Mouse (Mus musculus) T-helper 1 cell (primary cell): ENCODE results near the gene Poc1a.

Experiments
- in situ Hi-C: fragments of 300-600 bp; cut with MboI, MseI; formaldehyde crosslinking; loops from one replicate; pipeline ENCODE4 v1.15.1; 2025; ENCODE audit warnings: high pct_unique_total_duplicates

Gene Poc1a

DNA sequence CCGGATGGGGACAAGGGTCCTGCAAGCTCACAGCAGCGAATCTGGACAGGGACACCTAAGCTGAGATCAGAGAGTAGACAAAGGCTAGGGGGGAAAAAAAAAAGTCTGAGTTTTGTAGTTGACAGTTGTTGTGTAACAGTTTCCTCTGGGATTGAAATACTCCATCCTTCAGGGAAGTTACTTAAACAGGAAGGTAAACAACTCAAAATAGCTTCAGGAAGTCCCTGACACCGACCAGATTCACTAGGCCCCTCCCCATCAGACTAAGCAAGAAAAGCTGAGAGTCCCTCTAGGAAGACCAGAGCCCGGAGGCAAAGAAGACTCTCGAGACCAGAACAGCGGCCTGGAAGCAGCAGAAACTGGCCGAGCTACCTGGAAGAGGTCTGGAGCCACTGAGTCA is 84.5 kb downstream of the Poc1a start:
- in situ Hi-C loops = loop anchor here (10.0 kb wide), 1 partner anchor 1231 kb away; the partner anchor contains the start of gene Nudt16

DNA sequence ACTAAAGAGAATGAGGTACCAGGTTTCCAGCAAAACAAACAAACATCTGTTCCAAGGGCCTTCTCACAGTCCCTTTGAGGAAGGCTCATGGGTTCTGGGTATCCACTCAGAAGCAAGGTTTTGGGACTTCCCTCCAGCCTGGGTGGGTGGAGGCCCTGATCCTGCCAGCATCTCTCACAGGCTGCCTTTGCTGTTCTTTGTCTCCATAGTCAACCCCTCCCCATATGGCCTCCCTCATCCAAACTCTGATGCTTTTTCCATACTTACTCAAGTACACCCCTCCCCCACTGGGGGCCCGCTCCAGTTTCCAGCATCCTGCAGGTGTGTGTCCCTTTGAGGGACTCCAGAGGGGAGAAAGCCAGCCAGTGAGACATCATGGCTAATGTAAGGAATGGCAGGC is 85.3 kb downstream of the Poc1a start:
- in situ Hi-C loops = loop anchor here (10.0 kb wide), 1 partner anchor 1231 kb away; the partner anchor contains the start of gene Nudt16

DNA sequence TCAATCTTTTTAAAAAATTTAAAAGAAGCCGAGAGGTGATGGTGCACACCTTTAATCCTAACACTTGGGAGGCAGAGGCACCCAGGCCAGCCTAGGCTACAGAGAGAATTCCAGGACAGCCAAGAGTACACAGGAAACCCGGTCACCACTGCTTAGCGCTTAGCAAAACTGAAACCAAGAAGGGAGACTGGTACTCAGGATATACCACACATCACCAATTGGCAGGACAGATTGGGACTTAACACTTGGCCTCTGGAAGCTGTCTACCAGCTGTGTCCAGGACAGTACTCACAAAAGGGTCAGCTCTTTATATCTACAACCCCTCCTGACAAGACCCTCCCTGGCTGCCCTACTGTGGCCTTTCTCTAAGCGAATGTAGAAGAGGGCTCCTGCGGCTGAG is 86.1 kb downstream of the Poc1a start:
- in situ Hi-C loops = loop anchor here (10.0 kb wide), 1 partner anchor 1232 kb away; the partner anchor contains the start of gene Nudt16

DNA sequence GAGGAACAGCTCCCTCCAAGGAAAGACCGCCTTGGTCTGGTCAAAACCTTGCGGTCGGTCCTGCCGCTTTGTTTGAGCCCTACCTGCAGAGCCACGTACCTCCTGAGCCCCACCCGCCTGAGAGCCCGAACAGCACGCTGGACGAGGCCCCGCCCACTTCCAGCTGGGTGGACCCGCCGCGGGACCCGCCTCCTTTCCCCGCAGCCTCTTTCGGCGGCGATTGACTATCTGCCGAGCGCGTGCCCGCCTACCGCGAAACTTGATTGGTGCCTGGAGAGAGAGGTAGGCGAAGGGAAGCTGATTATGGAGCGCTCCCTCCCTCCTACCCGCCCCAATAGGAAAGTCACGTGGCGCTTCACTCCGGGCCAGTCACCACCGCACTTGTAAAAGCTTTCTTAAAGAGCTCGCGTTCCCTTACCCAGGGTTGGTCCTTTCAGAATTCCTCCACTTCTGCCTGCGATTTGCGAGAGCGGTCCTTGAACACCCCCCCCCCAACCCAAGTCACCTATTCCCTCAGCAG is 86.8 kb downstream of the Poc1a start:
- in situ Hi-C loops = loop anchor here (10.0 kb wide), 1 partner anchor 1233 kb away; the partner anchor contains the start of gene Nudt16

DNA sequence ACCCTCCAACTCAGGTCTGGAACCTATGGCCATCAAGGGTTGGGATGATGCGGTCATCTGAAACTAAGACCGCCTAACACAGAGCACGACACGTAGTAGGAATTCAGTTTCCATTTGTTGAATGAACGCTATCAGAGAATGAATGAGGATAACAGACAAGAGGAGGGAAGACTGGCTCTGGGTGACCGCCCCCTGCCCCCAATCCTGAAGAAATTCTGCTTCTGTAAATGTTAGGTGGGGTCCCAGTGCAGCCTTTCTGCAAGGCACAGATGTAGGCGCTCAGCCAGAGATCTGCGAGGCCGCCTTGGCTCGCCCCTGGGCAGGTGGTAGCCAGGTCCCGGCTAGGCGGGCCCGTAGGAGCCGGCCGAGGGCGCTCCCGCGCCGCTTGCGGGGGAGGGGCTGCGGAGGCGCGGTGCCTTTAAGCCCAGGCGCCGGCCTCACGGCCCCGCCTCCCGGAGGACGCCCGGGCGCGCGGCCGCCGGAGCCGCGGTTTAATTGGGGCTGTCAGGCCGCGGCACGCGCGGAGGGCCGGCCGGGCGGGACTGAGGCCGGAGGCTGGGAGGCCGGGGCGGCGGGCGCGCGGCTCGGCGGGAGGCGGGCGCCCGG is 87.4 kb downstream of the Poc1a start, which contains the start of gene Dusp7:
Dusp7 (plus strand) TSS at position 521 of the 606 bp plus-strand sequence.
- in situ Hi-C loops = loop anchor here (10.0 kb wide), 1 partner anchor 1233 kb away; the partner anchor contains the start of gene Nudt16

DNA sequence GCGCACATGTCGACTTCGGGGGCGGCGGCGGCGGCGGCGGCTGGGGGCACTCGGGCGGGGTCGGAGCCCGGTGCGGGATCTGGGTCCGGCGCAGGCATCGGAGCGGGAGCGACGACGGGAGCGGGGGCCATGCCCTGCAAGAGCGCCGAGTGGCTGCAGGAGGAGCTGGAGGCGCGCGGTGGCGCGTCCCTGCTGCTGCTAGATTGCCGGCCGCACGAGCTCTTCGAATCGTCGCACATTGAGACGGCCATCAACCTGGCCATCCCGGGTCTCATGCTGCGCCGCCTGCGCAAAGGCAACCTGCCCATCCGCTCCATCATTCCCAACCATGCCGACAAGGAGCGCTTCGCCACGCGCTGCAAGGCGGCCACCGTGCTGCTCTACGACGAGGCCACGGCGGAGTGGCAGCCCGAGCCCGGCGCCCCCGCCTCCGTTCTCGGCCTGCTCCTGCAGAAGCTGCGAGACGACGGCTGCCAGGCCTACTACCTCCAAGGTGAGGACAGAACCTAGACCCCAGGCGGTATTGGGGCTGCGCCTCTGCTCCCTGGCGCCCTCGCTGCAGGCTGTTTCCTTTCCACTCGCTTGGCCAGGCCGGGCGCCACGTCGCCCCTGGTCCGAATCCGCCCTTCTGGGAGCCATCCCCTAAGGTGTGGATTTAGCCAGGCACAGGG is 88.1 kb downstream of the Poc1a start:
- in situ Hi-C loops = loop anchor here (10.0 kb wide), 1 partner anchor 1234 kb away; the partner anchor contains the start of gene Nudt16

DNA sequence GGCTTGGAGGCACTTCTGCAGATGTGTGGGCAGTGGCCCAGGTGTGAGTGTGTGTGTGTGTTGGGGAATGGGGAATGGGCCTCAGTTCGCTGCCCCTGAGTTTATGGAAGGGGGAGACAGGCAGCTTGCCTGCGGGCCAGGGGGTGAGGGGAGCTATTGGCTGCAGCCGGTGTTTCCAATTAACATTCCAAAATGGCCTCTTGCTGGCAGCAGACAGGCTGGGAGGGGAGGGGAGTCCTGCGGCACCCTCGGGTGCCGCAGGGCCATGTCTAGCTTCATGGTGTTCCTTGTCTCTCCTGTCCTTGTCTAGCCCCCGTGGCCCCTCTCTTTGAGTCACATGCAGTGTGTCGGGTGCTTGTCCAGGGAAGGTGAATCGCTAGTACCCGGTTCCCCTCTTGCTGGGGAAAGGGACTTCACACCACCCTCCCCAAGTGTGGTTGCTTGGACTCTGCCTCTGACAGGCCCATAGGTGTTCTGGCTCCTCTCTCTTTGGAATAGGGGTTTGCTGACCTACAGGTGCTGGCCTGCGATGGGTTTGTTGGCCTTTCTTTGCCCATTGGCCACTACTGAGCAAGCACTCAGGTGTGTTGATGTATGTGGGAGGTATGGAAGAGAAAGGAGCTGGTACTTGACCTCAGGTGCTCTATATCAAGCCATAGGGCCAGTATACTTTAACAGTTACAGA is 89.1 kb downstream of the Poc1a start:
- in situ Hi-C loops = loop anchor here (10.0 kb wide), 1 partner anchor 1235 kb away; the partner anchor contains the start of gene Nudt16

DNA sequence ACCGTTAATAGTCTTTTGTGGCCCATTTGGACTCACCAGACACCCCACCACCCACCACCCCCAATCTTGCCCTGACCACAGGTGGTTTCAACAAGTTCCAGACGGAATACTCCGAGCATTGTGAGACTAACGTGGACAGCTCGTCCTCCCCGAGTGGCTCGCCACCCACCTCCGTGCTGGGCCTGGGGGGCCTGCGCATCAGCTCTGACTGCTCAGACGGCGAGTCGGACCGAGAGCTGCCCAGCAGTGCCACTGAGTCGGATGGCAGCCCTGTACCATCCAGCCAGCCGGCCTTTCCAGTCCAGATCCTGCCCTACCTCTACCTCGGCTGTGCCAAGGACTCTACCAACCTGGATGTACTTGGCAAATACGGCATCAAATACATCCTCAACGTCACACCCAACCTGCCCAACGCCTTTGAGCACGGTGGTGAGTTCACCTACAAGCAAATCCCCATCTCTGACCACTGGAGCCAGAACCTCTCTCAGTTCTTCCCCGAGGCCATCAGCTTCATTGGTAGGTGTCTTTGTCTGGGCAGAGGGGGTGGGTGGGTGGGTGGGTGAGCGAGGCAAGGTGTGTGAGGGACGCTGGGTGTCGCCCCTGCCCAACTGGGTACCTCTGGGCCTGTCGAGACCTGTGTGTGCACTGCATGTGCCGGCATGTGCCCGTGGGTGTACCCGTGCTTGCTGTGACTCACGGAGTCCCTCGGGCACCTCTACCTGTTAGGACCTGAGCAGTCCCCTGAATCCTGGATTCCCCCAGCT is 89.9 kb downstream of the Poc1a start:
- in situ Hi-C loops = no loop called here

DNA sequence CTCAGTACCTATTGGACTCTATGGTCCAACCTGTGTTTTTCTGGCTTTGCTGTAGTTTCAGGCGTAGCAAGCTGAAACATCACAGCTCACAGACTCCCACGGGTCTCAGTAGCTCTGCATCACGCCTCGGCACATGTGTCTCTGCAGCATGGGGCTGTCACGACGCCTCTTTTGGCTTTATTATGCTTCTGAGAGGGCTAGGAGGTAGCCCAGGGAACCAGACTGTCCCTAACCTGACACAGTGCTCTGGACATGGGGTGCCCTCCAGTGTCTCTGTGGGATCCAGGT is 90.5 kb downstream of the Poc1a start:
- in situ Hi-C loops = no loop called here

DNA sequence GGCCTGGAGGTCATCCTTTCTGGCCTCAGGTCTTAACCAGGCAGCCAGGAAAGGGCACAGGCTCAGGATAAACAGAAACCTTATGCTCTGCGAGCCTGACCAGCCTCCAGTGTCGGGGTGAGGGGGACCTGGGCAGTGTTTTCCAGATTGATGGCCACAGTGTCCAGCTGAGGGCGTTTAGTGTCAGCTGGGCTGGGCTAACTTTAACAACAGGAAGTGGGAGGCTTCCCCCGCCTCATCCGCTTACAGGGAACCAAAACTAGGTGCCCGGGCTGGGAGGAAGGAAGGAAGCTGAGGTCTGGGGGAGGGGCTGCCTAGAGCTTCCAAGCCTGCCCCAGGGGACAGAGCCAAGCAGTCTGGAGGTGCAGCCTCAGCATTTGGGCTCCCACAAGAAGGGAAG is 90.9 kb downstream of the Poc1a start:
- in situ Hi-C loops = no loop called here

DNA sequence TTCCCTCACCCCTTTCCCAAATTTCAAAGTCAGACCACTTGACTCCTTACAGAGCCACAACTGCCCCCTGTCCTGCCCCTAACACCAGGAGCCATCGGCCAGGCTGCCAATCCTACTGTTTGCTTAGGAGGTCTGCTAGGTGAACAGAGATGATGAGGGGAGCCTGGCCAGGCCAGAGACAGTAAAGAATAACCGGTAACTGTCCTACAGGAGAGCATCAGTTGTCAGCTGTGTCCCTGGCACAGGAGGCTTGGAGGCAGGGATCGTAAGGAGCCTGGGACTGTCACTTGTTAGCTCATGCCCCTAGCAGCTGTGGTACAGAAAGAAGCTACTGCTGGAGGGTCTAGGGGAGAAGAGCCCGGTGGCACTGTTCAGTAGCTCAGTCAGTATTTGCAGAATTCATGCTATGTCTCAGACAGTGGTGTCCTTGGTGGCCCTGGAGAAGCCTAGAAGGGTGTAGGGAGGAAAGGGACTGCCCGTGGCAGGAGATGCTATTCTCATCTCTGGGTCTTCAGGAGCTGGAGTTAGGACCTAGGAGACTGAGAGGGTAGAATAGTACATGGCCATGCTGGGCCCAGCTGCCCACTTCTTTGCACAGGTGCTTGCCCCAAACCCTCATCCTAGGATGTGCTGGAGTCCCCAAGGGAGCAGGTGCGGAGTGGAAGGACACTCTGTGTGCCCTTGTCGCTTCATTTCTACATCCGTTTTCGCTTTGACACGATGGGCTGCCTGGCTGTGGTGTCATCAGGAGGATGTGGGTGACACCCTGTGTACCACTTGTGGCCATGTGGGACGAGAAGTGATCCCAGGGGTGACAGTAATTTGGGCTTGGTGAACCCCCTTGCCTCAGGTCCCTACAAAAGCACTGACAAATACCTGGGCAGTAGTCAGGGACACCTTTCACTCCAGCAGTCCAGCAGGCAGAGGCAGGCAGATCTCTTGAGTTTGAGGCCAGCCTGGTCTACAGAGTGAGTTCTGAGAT is 91.9 kb downstream of the Poc1a start:
- in situ Hi-C loops = no loop called here

DNA sequence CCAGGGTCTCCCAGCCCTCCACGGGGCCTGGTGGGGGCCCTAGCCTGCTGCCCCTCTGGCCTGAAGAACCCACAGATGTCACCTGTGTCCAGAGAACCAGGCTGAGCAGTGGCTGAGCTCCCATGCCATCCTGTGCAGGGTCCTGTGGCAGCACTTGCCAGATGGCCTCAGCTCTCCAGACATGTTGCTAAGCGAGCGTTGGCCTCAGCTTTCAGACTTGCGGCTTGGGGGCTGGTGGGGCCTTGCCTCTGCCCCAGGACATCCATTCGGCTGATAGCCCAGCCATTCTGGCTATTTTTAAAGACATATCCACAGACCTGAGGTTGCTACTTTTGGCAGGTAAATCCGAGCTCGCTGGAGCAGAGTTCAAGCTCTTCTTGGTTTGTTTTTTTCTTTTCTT is 93.1 kb downstream of the Poc1a start:
- in situ Hi-C loops = no loop called here

DNA sequence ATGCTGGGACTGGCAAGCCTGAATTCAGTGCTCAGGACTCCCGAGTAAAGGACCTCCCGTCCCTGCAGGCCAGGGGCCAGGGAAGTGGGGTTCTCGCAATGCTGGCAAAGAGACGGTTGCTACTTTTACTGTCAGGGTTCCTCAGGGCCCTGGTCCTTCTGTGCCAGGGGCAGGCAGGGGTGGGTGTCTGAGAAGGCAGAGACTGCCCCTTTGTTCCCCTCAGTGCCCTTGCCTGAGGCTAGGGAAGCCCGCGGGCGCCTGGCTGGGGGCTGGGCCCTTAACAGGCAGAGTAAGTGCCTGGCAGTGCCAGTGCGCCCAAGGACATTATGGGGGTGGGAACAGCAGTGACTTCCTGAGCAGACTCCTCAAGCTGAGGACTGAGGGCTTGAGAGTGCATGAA is 96.4 kb downstream of the Poc1a start:
- in situ Hi-C loops = no loop called here

DNA sequence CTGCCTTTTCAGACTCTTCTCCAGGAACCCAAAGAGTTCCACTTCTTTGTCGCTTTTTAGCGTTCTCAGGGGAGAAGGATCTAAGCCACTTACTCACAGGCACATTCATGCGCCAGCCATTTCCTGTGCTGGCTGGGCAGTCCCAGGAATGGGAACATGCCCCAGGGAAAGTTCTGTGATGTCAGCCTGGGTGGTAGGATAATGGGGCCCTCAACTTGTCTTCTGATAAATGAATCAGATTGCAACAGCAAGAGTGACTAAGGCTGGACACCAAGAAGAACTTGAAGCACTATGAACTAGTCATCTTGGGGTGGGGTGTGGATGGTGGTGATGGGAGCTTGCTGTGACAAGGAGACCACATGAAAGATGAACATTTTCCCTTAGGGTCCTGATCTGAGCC is 97.2 kb downstream of the Poc1a start:
- in situ Hi-C loops = no loop called here

DNA sequence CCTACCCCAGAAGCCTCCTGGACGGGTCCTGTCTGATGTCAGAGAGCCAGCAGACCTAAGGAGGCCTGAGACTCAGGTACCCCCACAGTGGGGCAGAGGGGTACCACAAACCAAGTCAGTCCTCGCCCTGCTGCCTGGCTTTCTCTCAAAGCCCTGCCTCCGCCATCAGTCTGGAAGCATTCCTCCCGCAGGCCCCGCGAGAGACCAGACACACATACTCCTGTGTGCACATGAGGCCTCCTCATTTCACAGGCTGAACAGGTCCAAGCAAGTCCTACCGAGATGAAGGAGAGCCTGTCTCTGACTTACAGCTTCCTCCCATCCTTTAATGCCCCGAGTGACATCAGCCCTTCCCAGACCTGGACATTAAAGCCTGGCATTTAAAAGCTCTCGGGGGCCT is 97.9 kb downstream of the Poc1a start:
- in situ Hi-C loops = no loop called here

DNA sequence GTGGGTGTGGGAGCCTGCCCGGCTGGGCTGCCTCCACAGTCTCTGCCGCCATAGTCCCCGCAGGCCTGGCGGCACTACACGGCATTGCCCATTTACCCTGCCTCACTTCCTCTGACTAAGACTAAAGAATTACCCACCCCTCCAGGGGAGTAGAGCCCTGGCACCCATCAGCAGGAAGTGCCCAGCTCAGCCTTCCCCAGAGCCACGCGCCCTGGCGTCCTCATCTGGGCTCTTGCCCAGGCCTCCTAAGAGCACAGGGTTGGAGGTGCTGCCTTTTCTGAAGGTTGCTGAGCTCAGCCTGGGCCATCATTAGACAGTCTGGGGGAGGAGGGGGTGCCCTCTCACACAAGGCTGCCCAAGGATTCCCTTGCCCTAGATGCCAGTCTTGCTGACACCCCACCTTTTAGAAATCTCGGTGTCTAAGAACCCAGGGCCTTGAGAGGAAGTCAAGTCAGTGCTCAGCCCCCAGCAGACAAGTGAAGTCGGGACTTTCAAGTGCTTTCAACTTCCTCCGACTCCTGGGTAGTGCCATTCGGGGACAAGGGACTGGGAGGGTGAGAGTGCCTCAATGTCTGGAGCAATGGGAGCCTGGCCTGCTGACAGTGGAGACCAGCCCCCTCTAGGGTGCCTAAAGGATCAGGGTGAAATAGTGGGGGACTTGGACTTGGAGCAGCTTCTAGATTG is 105.5 kb downstream of the Poc1a start:
- in situ Hi-C loops = no loop called here

DNA sequence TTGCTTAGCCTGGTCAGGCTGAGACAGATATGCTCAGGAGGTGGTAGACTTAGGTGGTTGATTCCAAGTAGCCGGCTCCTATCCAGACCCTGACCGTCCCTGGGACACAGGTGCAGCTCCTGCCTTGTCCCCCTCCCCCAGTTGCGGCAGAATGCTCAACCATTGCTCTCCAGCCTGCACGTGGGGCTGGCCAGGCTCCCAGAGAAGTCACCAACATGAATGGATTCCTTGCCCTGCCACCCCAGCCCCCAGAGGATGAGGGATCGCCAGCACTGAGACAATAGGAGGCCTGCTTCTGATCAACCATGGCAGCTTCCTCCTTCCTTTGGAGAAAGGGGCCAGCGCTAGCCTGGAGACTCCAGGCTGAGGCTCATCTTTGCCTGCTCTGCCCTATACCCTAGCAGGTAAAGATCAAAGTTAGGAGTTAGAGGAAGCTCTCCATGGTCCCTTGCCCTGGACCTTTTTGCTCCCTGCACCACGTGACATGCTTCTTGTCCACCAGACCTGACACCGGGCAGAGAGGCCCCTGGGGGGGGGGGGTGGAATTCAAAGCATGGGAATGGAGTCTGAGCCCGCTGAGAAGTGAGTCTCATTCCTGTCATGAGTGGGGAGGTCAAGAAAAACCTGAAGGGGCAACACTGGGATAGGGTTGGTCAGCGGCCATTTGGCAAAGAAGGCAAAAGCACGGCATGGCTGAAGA is 112.1 kb downstream of the Poc1a start:
- in situ Hi-C loops = no loop called here

DNA sequence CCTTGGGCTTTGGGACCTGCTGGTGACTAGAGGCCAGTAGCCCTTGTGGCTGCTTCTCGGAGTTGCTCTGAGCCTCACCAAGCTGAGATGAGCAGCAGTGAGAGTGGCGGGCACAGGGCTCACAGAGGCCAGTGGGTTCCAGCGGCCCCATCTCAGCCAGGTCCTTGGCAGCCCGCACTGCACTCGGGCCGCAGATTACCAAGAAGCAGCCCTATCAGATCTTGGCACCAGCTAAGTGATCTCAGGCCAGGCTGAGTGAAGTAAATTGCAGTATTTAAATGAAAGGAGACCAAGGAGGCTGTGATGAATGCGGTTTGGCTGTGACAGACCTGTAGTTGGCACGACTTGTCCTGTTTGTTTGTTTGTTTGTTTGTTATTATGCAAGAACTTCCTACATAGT is 112.7 kb downstream of the Poc1a start:
- in situ Hi-C loops = no loop called here
